Mouse (Mus musculus) C2C12 (cell line): ENCODE data around the gene F830045P16Rik.

Source experiments
- CTCF ChIP-seq: IDR thresholded peaks from one replicate; pipeline ENCODE4 v1.5.1; 2011; ENCODE audit not compliant: control insufficient read depth, insufficient read depth, insufficient read length
- FOSL1 ChIP-seq: IDR thresholded peaks from one replicate; pipeline ENCODE4 v1.8.0; 2011; ENCODE audit warnings: mild to moderate bottlenecking, low read length; ENCODE audit not compliant: poor library complexity, insufficient read depth, severe bottlenecking
- MAX ChIP-seq: IDR thresholded peaks from one replicate; pipeline ENCODE4 v1.6.1; 2011; ENCODE audit warnings: mild to moderate bottlenecking, control low read depth
- MYOD1 ChIP-seq: IDR thresholded peaks from one replicate; pipeline ENCODE4 v1.6.1; 2011; ENCODE audit warnings: low read depth; ENCODE audit not compliant: control insufficient read depth, insufficient read length
- MYOG ChIP-seq: IDR thresholded peaks from one replicate; pipeline ENCODE4 v1.6.1; 2011; ENCODE audit not compliant: control insufficient read depth, insufficient read length; ENCODE audit errors: extremely low read depth
- USF1 ChIP-seq: IDR thresholded peaks from one replicate; pipeline ENCODE4 v1.6.1; 2011; ENCODE audit warnings: low read depth, mild to moderate bottlenecking, control low read depth, moderate library complexity

DNA sequence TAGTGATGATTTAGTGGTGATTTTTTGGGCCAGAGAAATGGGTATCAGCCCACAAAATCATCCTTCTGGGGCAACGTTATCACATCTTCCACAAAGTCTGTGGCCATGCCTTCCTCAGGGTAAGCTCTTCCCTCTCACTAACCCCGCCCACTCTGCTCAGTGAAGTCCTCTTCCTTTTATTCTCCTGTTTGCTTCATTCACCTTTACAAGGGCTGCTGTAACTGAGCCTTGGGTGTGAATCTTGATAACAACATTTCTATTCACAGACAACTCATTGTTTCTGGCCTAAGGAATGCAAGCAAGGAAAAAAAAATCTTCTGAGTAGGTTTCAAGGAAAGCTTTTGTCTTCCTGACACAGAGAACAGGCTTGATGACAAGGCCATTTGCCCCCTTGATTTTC, 14.4 kb upstream of the F830045P16Rik start:
- TF ChIP-seq CTCF (no peak), USF1 (no peak), MYOD1 (no peak), FOSL1 (no peak), MYOG (no peak), MAX (no peak)
